In genomic region chr1:192872841-192873240, GRCm38 (mm10) we compare ENCODE assay signal across 24 mouse cellular contexts. TPM values are rescaled to one million over a fixed set of nuclear protein-coding genes. Genes with fewer than 3 reads are reported as not detected.
A peak's percentile ranks its signal among the peaks of the same experiment; 100 is the strongest.
DNase-seq lines count a peak whose midpoint lies in the region; TF ChIP-seq lines count a peak whose summit lies in the region.
"Had no signal": no experiment of that assay in that cellular context is flagged by ENCODE, and none has a peak within 500 bp of the region (broad histone marks: within the 10 kb centered on the region; RNA-seq: fewer than 3 reads in every experiment).

No protein-coding gene starts in this region.

- TF ChIP-seq CTCF in brain, embryonic 14.5 days (IDR thresholded peaks at IDR 0.05; ENCODE audit: borderline replicate concordance, extremely low read depth, insufficient read depth, insufficient read length) = no peak
- TF ChIP-seq CTCF in cerebellum, adult 2 months (IDR thresholded peaks at IDR 0.05; ENCODE audit: borderline replicate concordance, insufficient read depth, low read depth, low read length) = no peak

- H3K27me3 ChIP-seq in cerebellum, adult 2 months (ENCODE audit: control insufficient read depth, insufficient read depth, low read length) = no peaks in the 10 kb centered on the region
- H3K27me3 ChIP-seq: embryonic facial prominence, embryonic 13.5 days; forebrain, embryonic 15.5 days; hindbrain, embryonic 13.5 days; intestine, embryonic 15.5 days; limb, embryonic 12.5 days had no signal

- peaks cover 9% of the 10 kb centered on the region for H3K4me1 ChIP-seq in cerebellum, adult 2 months (ENCODE audit: control insufficient read depth, insufficient read depth, low read length)
- H3K4me1 ChIP-seq: embryonic facial prominence, embryonic 13.5 days; intestine, embryonic 15.5 days had no signal

- TF ChIP-seq POLR2A in brain, embryonic 14.5 days (IDR thresholded peaks at IDR 0.05; ENCODE audit: borderline replicate concordance, extremely low read depth, insufficient read depth, insufficient read length, poor library complexity, severe bottlenecking) = no peak
- no peak for TF ChIP-seq POLR2A in cerebellum, adult 2 months (IDR thresholded peaks at IDR 0.05; ENCODE audit: borderline replicate concordance, insufficient read depth, low read length)

- H3K27ac ChIP-seq in cerebellum, adult 2 months (ENCODE audit: insufficient read depth, low read length) = no peak overlapping the region
- H3K27ac ChIP-seq: embryonic facial prominence, embryonic 13.5 days; forebrain, embryonic 15.5 days; heart, adult 2 months; hindbrain, embryonic 13.5 days; intestine, embryonic 15.5 days; layer of hippocampus, adult 2 months; limb, embryonic 12.5 days had no signal

- 5% methylated on average over 5 of the region's 5 CpGs for WGBS in cerebellum, adult 2 months

- no peak overlapping the region for H3K4me3 ChIP-seq in cerebellum, adult 2 months (replicated peaks; ENCODE audit: insufficient read depth, low read depth, low read length)
- H3K4me3 ChIP-seq: embryonic facial prominence, embryonic 13.5 days; erythroblast, embryonic 14.5 days; forebrain, embryonic 15.5 days; heart, adult 2 months; hindbrain, embryonic 13.5 days; intestine, embryonic 15.5 days; layer of hippocampus, adult 2 months; limb, embryonic 12.5 days had no signal

- DNase-seq in heart, adult 11 months = peak; percentile 83
- DNase-seq in heart, adult 8-10 months (ENCODE audit: low spot score) = no peak
- peak; percentile 66 for DNase-seq in brain, embryonic 14.5 days (ENCODE audit: low read depth)
- peak; percentile 60 to 84 for DNase-seq in cerebellum, adult 2 months
- peak; percentile 73 to 75 for DNase-seq in cerebellum, postnatal 25 days
- no peak for DNase-seq in kidney, postnatal 14 days
- DNase-seq in testis, postnatal 10 days (ENCODE audit: low spot score) = no peak
- DNase-seq: embryo, embryonic 11 days; gastrocnemius, postnatal 14 days; heart, adult 2 months; kidney, adult 8-10 months; kidney, postnatal 10 days; layer of hippocampus, postnatal 36 days; lung, adult 18-20 months; lung, postnatal 10 days; right cerebral cortex, adult 18-20 months had no signal

RNA-seq across cellular contexts. Expression of gene Sertad4, which starts 17.3 kb away (rescaled TPM):
- 1 to 10 TPM; 2.4 to 4.5 (median 3.1) TPM for total RNA-seq in heart, adult 8-10 months (2022)
- polyA plus RNA-seq in brain, embryonic 14.5 days (2012; rRNA removed) = 32.5 and 38.7 TPM in 2 replicates
- 11.1 and 11.3 TPM in 2 replicates for polyA plus RNA-seq in cerebellum, adult 2 months (2012; rRNA removed)
- total RNA-seq: MEL had no signal

Comparison
In these comparisons a context has a peak if more than half of its experiments do, and no peak if none do; other contexts are left out.
1. DNase-seq: peak in heart, adult 11 months (single experiment), brain, embryonic 14.5 days (single experiment), cerebellum, adult 2 months (2 of 2) and cerebellum, postnatal 25 days (2 of 2); none in heart, adult 8-10 months (single experiment), kidney, postnatal 14 days (single experiment) and testis, postnatal 10 days (single experiment).